Mouse (Mus musculus): ENCODE data around the gene Gm9508.

The Gm9508 gene

GRCm38 (mm10) chr10:77670710-77671109 lies 26.3 kb downstream of the Gm9508 start:
- DNase-seq (ENCODE audit: low read depth, low spot score), result no peak

DNA sequence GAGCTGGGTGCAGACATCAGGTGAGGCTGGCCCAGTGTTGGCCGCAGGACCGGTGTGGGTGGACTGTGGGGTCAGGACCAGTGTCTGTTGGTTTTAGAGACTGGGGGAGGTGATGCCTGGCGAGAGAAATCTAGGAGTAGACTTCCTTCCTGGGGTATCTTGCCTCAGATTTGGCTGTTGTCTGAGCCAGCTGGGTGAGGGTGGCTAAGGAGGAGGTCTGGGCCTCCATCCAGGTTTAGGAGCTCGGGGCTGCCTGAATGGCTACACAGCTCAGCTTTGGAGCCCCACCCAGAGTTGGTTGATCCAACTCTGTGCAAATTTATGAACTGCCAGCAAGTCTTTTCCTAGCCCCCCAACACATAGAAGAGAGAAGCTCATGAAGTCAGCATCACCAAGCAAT lies 29.6 kb downstream of the Gm9508 start:
- DNase-seq (ENCODE audit: low read depth, low spot score), result peak; percentile 58

- no peak for DNase-seq (ENCODE audit: low read depth, low spot score)
These were observed 30.7 kb downstream of the Gm9508 start for GRCm38 (mm10) chr10:77666342-77666741.

GRCm38 (mm10) chr10:77663949-77664665 lies 32.9 kb downstream of the Gm9508 start:
- DNase-seq (ENCODE audit: low read depth, low spot score), result no peak

- no peak for DNase-seq (ENCODE audit: low read depth, low spot score)
These were observed 38.6 kb downstream of the Gm9508 start for GRCm38 (mm10) chr10:77658286-77658994.

GRCm38 (mm10) chr10:77652046-77652445 lies 45.0 kb downstream of the Gm9508 start:
- DNase-seq (ENCODE audit: low read depth, low spot score), result no peak

DNA sequence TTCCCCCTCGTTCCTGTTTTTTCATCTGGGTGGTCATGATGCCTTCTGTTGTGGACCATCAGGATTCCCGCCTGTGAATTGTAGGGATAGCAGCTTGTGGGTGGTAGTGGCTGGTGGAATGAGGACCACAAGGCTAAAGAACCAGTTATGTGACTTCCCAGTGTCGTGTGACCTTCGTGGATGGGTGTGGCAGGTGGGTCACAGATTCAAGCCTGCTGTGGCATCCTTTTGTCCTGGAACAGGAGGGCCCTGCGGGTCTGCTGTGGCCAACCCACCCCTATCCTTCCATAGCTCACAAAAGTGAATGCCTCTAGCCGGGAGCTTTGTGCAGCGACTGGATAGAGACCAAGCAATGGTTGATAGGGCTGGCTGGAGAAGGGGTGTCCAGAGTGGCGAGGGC lies 49.1 kb downstream of the Gm9508 start:
- DNase-seq (ENCODE audit: low read depth, low spot score), result no peak

GRCm38 (mm10) chr10:77647461-77647860 lies 49.6 kb downstream of the Gm9508 start:
- no peak for DNase-seq (ENCODE audit: low read depth, low spot score)

All from brain, adult 2 months (tissue).